Mouse (Mus musculus) forebrain, embryonic 14.5 days (tissue): ENCODE data around the gene H3f3b. TPM values are rescaled to one million over a fixed set of nuclear protein-coding genes. Genes with fewer than 3 reads are reported as not detected.
A peak's percentile ranks its signal among the peaks of the same experiment; 100 is the strongest.

Experiments used
- ATAC-seq: fragments of 200-750 bp; cut with Nextera tagmentation; 2 replicates; pipeline ENCODE4 v1.8.0; 2017; ENCODE audit warnings: mild to moderate bottlenecking, moderate library complexity
- DNase-seq: peaks from one replicate; pipeline ENCODE4 v3.0.0-alpha.2; 2015; ENCODE audit warnings: low spot score
- H3K27ac ChIP-seq: fragments of 300-500 bp; sonication (generic); 2 replicates; pipeline ENCODE4 v1.5.1; 2014; ENCODE audit warnings: low read depth, mild to moderate bottlenecking, control low read depth, low read length, moderate library complexity
- H3K27me3 ChIP-seq: fragments of 300-500 bp; sonication (generic); replicated peaks from 2 replicates; pipeline ENCODE4 v1.6.1; 2014; ENCODE audit warnings: low read length, control low read depth, mixed read lengths; ENCODE audit not compliant: control insufficient read depth, insufficient read depth
- H3K36me3 ChIP-seq: fragments of 300-500 bp; sonication (generic); 2 replicates; pipeline ENCODE4 v1.6.1; 2014; ENCODE audit warnings: low read length, control low read depth; ENCODE audit not compliant: control insufficient read depth, insufficient read depth
- H3K4me1 ChIP-seq: fragments of 300-500 bp; sonication (generic); 2 replicates; pipeline ENCODE4 v1.6.1; 2014; ENCODE audit warnings: antibody characterized with exemption, low read length, control low read depth; ENCODE audit not compliant: control insufficient read depth, insufficient read depth
- H3K4me2 ChIP-seq: fragments of 300-500 bp; sonication (generic); 2 replicates; pipeline ENCODE4 v1.6.1; 2014; ENCODE audit warnings: mild to moderate bottlenecking, control low read depth, low read length
- H3K4me3 ChIP-seq: fragments of 300-500 bp; sonication (generic); 2 replicates; pipeline ENCODE4 v1.5.1; 2014; ENCODE audit warnings: low read depth, low read length, control low read depth
- H3K9ac ChIP-seq: fragments of 300-500 bp; sonication (generic); 2 replicates; pipeline ENCODE4 v1.6.1; 2014; ENCODE audit warnings: mild to moderate bottlenecking, low read length, control low read depth, moderate library complexity
- H3K9me3 ChIP-seq: fragments of 300-500 bp; sonication (generic); replicated peaks from 2 replicates; pipeline ENCODE4 v1.6.1; 2016; ENCODE audit warnings: low read length, control low read depth, mixed read lengths; ENCODE audit not compliant: control insufficient read depth
- WGBS: fragments of 180-500 bp; shearing (Covaris S2); extraction: QIAGEN DNeasy Blood & Tissue Kit; methylation state at CpG from one replicate; pipeline ENCODE4 v1.1.7; 2014; 5-methylcytosine and 5-hydroxymethylcytosine counted together
- polyA plus RNA-seq: library from polyadenylated mRNA; unstranded; fragments of >200 nt; fragmentation: Nextera tagmentation; extraction: Ambion mirVana; gene quantifications from 2 replicates; pipeline ENCODE4 v1.2.1, GENCODE M21; 2014

H3f3b gene
- polyA plus RNA-seq, 1 experiment from 2014 or later = 3,081 TPM

- 90% methylated on average over 8 of the region's 8 CpGs for WGBS
- Histone ChIP-seq H3K9ac (no peak overlapping the region), H3K36me3 (peaks cover 17% of the 10 kb centered on the region), H3K4me3 (no peak overlapping the region), H3K9me3 (no peaks in the 10 kb centered on the region), H3K4me2 (no peak overlapping the region), H3K27me3 (no peaks in the 10 kb centered on the region), H3K4me1 (no peaks in the 10 kb centered on the region; the same call in 1 of the 2 replicates), H3K27ac (no peak overlapping the region)
- DNase-seq (no peak), ATAC-seq (no peak)
Measured at GRCm38 (mm10) chr11:116010146-116010545, 17.6 kb downstream of the H3f3b start.

- Histone ChIP-seq H3K36me3 (peaks cover 17% of the 10 kb centered on the region), H3K27ac (no peak overlapping the region), H3K9ac (no peak overlapping the region), H3K4me3 (no peak overlapping the region), H3K27me3 (no peaks in the 10 kb centered on the region), H3K4me1 (peaks cover 2% of the 10 kb centered on the region; the same call in 1 of the 2 replicates), H3K4me2 (no peak overlapping the region), H3K9me3 (no peaks in the 10 kb centered on the region)
- WGBS = 89% methylated on average over 11 of the region's 11 CpGs
- ATAC-seq (no peak), DNase-seq (no peak)
Measured at GRCm38 (mm10) chr11:116009661-116010060, 18.1 kb downstream of the H3f3b start.

- 80% methylated on average over 13 of the region's 13 CpGs for WGBS
- no peaks in the 10 kb centered on the region for H3K9me3 ChIP-seq
- H3K4me2 ChIP-seq = no peak overlapping the region
- H3K36me3 ChIP-seq = peaks cover 17% of the 10 kb centered on the region
- H3K4me3 ChIP-seq = no peak overlapping the region
- H3K27me3 ChIP-seq = no peaks in the 10 kb centered on the region
- DNase-seq (no peak), ATAC-seq (no peak)
- peaks cover 4% of the 10 kb centered on the region; the same call in 1 of the 2 replicates for H3K4me1 ChIP-seq
- no peak overlapping the region for H3K9ac ChIP-seq
- no peak overlapping the region for H3K27ac ChIP-seq
Measured at GRCm38 (mm10) chr11:116008832-116009375, 18.9 kb downstream of the H3f3b start.

- Histone ChIP-seq H3K27me3 (no peaks in the 10 kb centered on the region), H3K9ac (no peak overlapping the region), H3K36me3 (peaks cover 17% of the 10 kb centered on the region), H3K4me2 (no peak overlapping the region), H3K27ac (no peak overlapping the region), H3K4me1 (peaks cover 4% of the 10 kb centered on the region; the same call in 1 of the 2 replicates), H3K4me3 (no peak overlapping the region), H3K9me3 (no peaks in the 10 kb centered on the region)
- ATAC-seq = no peak
- DNase-seq = no peak
- 87% methylated on average over 11 of the region's 11 CpGs for WGBS
Measured at GRCm38 (mm10) chr11:116008411-116008810, 19.4 kb downstream of the H3f3b start.

- Histone ChIP-seq H3K4me1 (peaks cover 4% of the 10 kb centered on the region; the same call in 1 of the 2 replicates), H3K9me3 (no peaks in the 10 kb centered on the region), H3K4me2 (no peak overlapping the region), H3K27ac (no peak overlapping the region), H3K4me3 (no peak overlapping the region), H3K27me3 (no peaks in the 10 kb centered on the region), H3K9ac (no peak overlapping the region), H3K36me3 (peaks cover 17% of the 10 kb centered on the region)
- ATAC-seq = no peak
- no peak for DNase-seq
- 89% methylated on average over 28 of the region's 28 CpGs for WGBS
Measured at GRCm38 (mm10) chr11:116007095-116007850, 20.5 kb downstream of the H3f3b start.

GRCm38 (mm10) chr11:116005701-116006419 is 21.9 kb downstream of the H3f3b start:
- no peak for ATAC-seq
- Histone ChIP-seq H3K4me3 (no peak overlapping the region), H3K27ac (no peak overlapping the region), H3K9me3 (no peaks in the 10 kb centered on the region), H3K27me3 (no peaks in the 10 kb centered on the region), H3K4me2 (no peak overlapping the region; the same call in 1 of the 2 replicates), H3K9ac (0 out of 2 replicates have a peak overlapping the region, but pooled peaks have one; percentile 46), H3K4me1 (0 out of 2 replicates have a peak, but pooled peaks cover 4% of the 10 kb centered on the region), H3K36me3 (peaks cover 17% of the 10 kb centered on the region)
- no peak for DNase-seq
- 65% methylated on average over 9 of the region's 9 CpGs for WGBS

- 6% methylated on average over 50 of the region's 54 CpGs for WGBS
- H3K4me2 ChIP-seq = peak overlapping the region; percentile 63
- no peaks in the 10 kb centered on the region for H3K27me3 ChIP-seq
- peak overlapping the region; percentile 30 for H3K4me3 ChIP-seq
- 0 out of 2 replicates have a peak, but pooled peaks cover 4% of the 10 kb centered on the region for H3K4me1 ChIP-seq
- peak overlapping the region; percentile 46 for H3K9ac ChIP-seq
- 0 out of 2 replicates have a peak overlapping the region, but pooled peaks have one; percentile 39 for H3K27ac ChIP-seq
- no peaks in the 10 kb centered on the region for H3K9me3 ChIP-seq
- peaks cover 17% of the 10 kb centered on the region for H3K36me3 ChIP-seq
- DNase-seq = peak; percentile 72
- peak; percentile 70 for ATAC-seq
Measured at GRCm38 (mm10) chr11:116004840-116005700, 22.7 kb downstream of the H3f3b start.

- H3K4me2 ChIP-seq = peak overlapping the region; percentile 63
- H3K4me1 ChIP-seq = 0 out of 2 replicates have a peak, but pooled peaks cover 4% of the 10 kb centered on the region
- peak overlapping the region; percentile 30 for H3K4me3 ChIP-seq
- no peaks in the 10 kb centered on the region for H3K9me3 ChIP-seq
- peaks cover 17% of the 10 kb centered on the region for H3K36me3 ChIP-seq
- WGBS = 36% methylated on average over 8 of the region's 8 CpGs
- no peak overlapping the region for H3K27ac ChIP-seq
- no peaks in the 10 kb centered on the region for H3K27me3 ChIP-seq
- ATAC-seq (no peak), DNase-seq (no peak)
- H3K9ac ChIP-seq = peak overlapping the region; percentile 46
Measured at GRCm38 (mm10) chr11:116004186-116004823, 23.5 kb downstream of the H3f3b start.
